Mouse (Mus musculus) thymus, postnatal 4 days (tissue): ENCODE measurements around the gene Polr3gl.
A peak's percentile ranks its signal among the peaks of the same experiment; 100 is the strongest.

Experiments
- DNase-seq: peaks from one replicate; pipeline ENCODE4 v3.0.0; 2021

Polr3gl gene

DNA sequence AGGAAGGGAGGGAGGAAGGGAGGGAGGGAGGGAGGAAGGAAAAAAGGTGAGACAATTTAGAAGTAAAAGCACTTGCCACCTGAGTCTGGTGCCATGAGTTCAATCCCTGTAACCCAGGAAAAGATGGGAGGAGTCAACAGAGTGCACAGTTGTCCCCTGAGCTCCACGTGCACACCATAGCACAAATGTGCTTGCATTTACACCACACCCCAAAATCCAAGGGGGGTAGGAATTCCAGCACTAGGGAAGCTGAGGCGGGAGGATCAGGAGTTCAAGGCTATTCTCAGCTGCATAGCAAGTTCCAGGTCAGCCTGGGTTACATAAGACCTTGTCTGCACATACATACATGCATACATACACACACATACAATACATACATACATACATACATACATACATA is 22.6 kb downstream of the Polr3gl start:
- DNase-seq, result no peak

DNA sequence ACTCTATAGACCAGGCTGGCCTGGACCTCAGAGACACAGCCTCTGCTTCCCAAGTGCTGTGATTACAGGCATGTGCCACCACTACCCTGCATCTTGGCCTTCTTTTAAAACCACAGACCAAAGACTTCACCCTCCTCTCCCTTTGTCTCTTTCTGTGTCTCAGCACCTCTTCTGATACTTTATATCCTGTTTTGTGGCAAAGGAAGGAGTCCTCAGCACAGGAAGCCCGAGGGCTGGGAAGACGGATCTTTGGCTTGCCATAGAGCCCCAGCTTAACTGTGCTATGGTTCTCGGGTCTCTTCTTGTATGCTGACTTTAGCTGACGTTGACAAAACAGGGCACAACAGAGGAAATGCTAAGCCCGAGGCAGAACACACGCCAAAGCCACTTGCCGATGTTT is 23.3 kb downstream of the Polr3gl start:
- DNase-seq, result no peak

DNA sequence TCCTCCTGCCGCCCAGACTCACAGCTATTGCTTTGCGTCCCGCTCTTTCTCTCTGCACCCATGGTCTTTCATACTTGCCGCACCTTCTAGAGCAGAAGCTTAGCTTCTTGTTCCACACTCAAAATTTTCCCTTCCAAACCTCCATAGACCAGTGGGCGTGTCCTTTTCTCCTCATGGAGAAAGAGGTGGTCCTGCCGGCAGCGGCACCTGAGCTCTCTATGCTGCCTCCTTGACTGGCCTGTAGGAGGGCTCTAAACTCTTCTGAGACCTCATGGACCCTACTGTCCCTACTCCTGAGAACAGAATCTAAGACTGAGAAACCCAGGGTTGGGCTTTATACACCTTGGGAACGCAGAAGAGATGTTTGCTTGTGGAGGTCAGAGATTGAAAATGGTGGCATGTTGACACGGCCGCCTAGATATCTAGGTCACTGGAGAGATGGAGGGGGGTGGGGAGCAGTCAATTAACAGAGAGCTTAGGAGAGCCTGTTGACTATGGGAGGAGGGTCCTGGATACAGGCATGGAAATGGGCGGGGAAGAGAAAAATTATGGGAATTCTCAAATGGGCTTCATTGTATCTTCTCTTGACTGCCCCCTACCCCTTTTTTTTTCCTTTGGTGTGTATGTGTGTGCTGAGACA is 23.9 kb downstream of the Polr3gl start:
- DNase-seq, result no peak

DNA sequence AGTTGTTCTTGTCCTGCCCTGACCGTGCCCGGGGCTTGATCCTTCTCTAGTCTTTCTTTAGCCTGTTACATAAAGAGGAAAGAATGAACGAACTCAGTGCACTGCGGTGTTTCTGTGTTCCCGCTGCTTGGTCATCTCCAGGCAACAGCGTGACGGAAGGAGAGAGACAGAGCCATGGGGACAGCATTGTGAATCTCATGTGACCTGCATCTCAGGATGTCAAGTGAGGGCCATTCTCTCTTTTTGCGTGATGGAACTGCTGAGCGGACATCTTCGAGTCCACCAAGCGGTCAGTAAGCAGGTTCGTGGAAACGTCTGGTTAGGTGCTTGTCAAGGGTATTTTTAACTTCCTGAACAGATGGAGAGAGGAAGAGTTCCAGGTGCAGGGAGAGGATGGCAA is 24.5 kb downstream of the Polr3gl start:
- DNase-seq, result no peak

DNA sequence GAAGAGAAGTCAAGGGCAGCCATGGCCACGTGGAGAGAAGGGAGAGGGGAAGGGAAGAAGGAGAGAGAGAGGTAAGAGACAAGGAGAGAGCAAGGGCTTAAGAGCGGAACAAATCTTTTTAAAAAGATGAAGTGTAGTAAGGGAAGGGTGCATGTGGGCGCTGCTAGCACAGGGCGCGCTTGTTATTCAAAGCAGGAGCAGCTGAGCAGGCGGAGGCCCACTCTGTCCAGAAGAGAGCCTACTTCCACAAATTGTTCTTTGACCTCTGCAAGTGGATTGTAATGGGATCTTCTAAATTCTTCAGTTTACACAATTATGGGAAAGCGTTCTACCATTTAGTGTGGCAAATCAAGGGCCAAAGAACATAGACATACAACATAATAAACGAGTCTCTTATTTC is 25.4 kb downstream of the Polr3gl start:
- no peak for DNase-seq

DNA sequence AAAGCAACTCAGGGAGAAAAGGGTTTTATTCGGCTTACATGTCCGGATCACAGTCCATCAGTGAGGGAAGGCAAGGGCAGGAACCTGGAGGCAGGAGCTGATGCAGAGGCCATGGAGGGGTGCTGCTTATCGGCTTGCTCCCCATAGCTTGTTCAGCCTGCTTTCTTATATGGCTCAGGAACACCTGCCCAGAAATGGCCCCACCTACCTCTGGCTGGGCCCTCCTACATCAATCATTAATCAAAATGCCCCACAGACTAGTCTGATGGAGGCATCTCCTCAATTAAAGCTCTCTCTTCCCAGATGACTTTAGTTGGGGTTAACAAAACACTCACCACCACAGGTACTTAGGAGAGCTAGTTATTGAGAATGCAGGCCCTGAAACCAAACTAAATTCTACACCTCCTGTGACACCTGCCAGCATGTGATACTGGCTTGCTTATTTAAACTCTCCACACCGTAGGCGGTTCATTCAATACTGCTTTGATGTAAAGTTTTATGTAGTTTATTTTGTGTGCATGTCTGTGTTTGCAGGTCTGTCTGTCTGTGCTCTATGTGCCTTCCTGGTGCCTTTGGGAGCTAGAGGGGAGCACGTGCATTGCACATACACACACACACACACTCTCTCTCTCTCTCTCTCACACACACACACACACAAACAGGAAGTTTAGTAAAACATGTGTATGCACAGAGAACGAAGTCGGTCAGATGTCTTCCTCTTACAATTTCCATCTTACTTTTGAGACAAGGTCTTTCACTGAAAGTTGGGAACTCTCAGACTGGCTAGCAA is 27.1 kb downstream of the Polr3gl start:
- no peak for DNase-seq

DNA sequence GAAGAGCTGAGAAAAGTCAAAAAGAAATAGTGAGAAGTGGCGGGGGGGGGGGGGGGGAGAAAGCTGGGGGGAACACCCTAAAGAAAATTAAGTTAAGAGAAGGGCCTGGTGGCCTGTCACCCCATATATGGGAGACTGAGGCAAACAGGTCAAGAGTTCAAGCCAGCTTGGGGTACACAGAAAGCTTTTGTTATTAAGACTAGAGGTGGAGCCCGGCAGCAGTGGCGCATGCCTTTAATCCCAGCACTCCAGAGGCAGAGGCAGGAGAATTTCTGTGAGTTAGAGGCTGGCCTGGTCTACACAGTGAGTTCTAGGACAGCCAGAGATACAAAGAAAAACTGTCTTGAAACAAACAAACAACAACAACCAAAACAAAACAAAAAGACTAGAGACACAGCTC is 28.9 kb downstream of the Polr3gl start:
- no peak for DNase-seq

DNA sequence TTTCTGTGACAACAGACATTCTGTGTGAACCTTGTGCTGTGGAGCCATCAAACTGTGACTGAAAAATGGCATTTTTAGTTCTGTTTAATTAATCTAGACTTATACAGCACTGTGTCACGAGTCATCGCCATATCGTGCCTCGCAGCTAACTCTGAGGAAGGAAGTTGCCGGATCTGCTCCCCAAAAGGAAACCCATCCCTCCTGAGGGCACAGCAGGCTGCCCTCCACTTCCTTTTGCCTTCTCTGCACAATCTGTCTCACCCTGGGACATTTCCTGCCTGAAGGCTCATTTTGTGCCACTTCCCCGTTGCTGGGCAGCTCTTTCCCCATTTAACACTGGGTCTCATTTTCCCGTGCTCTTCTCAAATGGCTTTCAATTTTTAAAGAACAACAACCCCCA is 29.3 kb downstream of the Polr3gl start:
- DNase-seq, result no peak

DNA sequence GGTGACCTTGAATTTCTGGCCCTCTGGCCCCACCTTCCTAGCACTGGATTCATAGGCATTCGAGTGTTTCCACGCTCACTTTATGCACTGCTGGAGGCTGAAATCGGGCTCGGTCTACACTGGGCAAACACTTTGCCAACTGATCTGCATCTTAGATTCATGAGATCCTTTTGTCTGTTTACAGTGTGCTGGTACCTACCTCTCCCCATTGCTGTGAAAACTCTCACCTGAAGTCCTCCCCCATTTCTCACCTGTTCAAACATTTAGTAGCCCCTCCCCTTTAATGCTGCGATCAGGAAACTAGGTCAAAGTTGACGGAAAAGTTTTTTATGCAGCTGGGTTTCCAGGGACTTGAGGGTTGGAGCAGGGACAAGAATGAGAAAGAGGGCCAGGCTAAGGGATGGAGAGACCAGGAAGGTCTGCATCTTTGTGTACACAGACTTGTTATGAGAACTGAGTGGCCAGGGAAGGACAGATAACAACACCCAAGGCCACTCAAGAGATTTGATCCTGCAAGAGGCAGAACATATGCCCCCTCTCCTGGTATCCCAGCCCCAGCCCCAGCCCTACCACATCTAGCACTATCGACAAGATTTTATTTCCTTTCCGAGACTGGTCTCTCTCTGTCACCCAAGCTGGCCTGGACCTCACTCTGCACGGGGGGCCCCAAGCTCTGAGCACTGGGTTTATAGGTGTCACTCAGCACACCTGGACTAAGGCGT is 29.9 kb downstream of the Polr3gl start:
- DNase-seq, result no peak

DNA sequence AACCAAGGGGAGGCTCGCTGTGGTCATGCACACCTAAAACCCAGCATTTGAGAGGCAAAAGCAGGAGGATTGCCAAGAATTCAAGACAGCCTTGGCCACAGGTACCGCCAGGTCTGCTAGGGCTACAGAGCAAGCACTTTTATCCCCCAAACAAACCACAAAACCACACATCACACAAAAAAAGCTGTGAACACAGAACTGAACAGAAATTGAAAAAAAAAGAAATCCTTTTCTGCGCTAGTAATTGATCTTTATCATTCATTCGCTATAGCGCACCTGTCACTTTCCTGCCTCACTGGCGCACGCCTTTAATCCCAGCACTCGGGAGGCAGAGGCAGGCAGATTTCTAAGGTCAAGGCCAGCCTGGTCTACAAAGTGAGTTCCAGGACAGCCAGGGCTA is 30.7 kb downstream of the Polr3gl start:
- no peak for DNase-seq

DNA sequence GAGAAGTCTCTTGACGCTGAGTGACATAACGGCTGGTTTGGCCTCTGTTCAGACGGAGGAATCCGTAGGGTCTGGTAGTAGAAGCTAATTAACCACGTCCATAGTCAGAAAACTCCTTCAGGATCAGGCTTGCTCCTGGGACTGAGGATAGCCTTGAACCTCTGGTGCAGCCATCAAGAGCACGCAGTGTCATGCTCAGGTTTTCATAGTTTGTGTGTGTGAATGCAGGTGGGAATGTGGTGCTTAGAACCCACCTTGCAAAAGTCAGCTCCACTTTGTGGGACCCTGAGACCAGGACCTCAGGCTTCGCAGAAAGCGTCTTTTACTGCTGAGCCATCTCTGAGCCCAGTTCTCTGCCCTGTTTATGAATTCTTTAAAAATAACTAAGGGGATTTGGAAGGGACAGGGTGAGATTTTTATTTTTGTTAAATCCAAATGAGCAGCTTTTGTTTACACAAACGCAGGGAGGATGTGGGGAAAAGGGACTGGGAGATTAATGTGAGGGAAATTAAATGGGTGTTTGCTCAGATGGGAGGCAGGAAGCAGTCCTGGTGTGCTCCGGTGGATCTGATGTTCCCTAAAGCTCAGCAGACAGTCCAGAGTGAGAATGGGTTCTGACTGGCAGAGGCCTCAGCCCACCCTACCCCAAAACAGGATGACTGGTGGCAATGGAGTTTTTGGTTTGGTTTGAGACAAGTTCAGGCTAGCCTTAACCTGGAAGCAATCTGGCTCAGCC is 31.9 kb downstream of the Polr3gl start:
- DNase-seq, result no peak

DNA sequence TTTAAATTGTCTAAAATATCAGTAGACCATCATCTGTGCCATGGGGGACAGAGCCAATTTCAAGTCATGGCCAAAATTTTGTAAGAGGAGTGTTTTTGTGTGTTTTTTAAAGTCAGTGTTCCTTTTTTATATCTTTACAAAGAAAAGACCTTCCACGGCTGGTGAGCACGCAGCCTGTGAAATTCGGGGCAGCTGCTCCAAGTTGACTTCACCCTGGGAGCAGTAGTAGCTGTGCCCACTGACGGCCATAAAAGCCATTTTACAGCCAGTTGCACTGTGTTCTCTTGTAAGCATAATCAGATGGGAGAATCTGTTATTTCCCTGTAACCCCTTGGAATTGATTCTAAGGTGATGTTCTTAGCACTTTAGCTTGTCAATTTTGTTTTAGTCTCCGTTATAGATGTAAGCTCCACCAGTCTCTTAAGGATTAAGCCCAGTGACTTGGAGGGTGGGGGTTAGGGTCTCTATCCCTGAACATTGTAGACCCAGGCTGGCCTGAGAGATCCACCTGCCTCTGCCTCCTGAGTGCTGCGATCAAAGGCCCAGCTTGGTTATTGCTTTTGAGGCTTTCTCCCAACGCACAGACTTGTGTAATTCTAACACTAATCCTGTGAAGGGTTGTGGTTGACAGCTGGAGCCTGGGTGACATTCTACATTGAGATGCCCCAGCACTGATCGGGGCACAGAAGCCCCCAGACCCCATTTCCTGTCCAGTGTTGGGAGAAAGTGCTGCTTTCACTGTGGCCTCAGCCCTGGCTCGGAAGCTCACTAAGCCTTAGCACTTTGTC is 32.9 kb downstream of the Polr3gl start:
- no peak for DNase-seq

DNA sequence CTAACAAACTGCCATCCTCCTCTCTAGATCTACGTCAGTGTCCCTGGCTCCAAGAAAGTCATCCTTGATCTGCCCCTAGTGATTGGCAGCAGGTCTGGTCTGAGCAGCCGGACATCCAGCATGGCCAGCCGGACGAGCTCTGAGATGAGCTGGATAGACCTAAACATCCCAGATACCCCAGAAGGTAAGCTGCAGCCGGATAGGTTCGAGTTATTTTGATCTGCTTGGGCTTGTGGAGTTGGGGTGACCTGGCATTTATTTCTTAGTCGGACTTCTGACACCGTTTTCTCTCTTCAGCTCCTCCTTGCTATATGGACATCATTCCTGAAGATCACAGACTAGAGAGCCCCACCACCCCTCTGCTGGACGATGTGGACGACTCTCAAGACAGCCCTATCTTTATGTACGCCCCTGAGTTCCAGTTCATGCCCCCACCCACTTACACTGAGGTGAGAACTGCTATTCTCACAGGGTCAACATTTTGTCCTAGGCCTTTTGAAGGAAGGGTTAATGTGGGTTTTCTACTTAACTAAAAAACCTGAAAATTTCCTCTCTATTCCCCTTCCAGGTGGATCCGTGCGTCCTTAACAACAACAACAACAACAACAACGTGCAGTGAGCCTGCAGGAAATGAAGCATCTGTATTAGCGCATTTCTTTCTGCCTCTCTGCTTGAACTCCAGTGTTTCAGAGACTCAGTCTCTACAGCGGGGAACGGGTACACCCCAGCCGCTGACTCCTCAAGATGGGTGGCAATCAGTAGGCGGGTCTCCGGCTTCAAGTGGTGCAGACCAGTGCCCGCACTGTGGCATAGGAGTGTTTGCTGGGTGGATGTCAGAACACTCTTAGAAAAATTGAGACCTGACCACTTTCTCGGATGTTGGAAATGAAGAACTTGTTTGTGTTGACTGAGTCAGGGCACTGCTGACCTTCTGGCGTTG is 33.8 kb downstream of the Polr3gl start:
- no peak for DNase-seq

DNA sequence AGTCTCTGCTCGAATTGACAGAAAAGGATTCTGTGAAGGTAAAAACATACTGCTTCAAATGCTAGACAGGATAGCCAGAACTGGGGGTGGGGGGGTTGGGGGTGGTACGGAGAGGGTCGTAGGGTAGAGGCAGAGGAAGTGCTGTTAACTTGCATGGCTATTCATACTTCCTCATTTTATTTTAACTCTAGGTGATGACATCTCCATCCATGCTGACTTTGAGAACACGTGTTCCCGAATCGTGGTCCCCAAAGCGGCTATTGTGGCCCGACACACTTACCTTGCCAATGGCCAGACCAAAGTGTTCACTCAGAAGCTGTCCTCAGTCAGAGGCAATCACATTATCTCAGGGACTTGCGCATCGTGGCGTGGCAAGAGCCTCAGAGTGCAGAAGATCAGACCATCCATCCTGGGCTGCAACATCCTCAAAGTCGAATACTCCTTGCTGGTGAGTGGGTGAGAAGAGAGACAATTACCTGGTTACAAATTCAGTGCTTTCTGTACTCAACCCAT is 34.5 kb downstream of the Polr3gl start:
- no peak for DNase-seq

DNA sequence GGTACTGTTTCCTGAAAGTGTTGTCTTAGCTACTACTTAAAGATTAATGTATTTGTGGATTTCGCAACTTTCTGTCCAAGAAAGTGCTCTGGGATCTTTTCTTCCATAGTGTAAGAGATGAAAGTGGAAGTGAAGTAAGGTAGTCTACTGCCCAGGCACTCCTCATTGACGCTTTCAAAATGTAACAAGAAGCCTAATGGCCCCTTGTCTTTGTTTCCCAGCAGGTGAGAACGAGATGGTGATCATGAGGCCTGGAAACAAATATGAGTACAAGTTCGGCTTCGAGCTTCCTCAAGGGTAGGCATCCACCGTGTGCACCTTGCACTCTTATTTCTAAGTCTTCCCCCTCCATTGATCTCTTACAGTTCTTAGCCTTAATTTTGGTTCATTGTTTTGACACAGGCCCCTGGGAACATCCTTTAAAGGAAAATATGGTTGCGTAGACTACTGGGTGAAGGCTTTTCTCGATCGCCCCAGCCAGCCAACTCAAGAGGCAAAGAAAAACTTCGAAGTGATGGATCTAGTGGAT is 35.2 kb downstream of the Polr3gl start:
- DNase-seq, result no peak

DNA sequence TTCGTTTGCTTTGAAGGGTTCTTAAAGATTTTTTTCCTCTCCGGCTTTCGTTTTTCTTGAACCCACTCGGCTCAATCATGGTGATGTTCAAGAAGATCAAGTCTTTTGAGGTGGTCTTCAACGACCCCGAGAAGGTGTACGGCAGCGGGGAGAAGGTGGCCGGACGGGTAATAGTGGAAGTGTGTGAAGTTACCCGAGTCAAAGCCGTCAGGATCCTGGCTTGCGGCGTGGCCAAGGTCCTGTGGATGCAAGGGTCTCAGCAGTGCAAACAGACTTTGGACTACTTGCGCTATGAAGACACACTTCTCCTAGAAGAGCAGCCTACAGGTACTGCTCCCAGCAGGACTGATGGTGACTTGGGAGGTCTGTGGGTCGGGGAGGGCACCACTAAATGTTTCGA is 35.8 kb downstream of the Polr3gl start:
- DNase-seq, result peak; percentile 64

DNA sequence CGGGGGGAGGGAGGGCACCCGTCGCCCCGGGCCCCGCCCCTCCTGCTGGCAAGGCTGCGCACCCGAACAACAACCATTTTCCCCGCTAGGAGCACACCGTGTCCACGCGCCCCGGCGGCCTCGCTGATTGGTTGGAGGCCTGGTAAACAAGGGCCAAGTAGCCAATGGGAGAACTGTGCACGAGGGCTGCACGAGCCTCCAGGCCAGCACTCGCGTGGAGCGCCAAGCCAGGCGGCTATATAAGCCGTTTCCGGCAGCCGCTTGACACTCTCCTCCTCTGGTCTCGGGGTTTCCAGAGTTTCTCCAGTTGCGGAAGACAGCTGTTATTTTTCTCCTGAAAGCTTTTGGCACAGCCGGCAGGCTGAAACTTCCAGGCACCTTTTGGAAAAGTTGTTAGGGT is 36.3 kb downstream of the Polr3gl start, which contains the start of gene Txnip:
Gene Txnip (plus strand): TSS at position 264 of the 400 bp plus-strand sequence.
- peak; percentile 99 for DNase-seq

DNA sequence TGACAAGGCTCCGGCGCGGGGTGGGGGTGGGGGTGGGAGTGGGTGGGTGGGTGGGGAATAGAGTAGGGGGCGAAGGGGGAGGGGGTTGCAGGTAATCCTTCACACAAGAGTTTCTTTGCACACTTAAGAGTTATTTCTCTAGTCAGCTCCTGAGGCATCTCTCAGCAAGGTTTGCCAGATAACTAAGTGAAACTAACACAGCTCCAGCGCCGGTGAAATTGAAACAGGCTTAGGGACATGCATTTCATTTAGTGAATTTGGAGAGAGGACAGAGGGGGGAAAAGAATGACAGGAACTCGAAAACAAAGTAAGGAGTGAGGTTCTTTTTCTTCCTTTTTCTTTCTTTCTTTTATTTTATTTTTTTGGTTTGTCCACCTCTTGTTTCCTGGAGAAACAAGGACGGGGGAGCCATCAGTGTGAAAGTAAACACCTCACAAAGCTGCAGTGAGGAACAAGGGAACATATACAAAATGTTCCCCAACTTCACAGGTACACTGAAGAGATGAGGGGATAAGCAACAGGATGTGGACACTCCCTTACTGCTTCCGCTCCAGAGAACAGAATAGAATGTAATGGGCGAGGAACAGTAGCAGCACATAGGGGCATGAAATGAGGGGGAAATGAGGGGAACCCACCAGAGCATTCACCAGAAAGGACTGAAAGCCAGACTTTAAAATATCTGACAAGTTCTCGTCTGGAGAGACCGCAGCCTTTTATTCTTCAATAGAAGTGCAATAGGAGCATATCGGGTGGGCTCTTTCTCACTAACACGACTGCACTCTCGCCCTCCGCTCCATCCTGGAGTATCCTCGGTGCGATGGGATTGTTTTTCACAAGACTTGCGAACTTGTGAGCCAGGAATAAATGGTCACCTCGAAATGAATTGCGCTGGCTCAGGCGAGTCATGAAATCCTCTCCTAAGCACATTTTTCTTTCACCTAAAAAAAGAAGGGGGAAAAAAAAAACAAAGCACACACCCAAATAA is 37.0 kb downstream of the Polr3gl start:
- DNase-seq, result peak; percentile 50

DNA sequence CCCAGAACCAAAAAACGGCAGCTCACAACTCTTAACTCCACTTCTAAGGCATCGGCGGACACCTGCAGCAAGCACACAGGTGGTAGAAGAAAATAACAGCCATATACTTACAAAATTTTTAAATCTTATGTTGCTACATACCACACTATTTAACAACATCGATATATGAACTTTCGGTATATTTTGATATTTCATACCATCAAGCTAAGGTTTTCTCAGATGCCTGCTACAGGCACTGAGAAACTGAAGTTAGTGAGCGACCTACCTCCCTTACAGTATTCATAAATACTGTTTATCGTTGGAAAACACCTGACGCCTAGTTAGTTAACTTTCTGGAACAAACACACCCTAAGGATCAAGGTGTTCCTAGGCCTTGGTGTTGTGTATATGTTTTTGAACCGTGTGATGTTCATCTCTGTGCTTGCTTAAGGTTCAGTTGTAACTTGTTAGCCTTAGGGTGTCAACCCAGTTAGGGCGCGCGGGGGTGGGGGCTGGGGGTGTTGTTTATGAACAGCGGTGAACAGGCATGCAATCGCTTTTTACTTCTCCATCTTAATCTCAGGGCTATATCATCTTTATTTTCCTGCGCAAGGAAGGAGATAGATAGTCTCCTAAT is 37.9 kb downstream of the Polr3gl start:
- DNase-seq, result no peak
